Mouse (Mus musculus): ENCODE measurements at regions not wholly inside any gene's neighbourhood (a gene's known extent, or its start where the extent isn't known, plus 50 kb on each side); places are given as distances from the start of the nearest gene placed in this dataset.
A peak's percentile ranks its signal among the peaks of the same experiment; 100 is the strongest.
"Not testable (repeated sequence)": the region's sequence is repeated elsewhere in the genome, so short reads cannot be mapped to it uniquely, and the experiment has no call there.

DNA sequence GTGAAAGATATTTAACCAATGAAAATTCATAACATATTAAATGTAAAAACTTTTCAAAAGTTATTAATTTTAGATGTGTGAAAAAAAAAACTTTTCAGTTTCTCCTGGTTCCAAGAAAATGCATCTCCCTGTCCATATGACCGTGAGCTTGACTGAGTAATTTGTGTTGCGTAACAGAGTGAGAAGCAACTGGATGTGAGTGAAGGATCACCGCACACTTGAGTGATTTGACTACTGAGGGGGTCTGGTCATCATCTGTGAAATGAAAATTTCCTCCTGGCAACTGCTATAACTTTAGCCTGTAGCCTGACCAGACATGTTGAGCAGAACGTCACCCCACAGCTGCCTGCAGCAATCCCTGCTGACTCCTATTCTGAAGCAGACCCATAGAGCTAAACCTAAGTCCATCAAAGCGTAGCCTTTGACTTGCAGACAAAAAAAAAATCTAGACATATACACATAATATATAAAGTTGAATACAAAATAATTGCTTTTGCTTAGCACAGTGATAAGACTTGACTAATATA lies 461.2 kb downstream of the Brinp3 start:
- ATAC-seq (replicated peaks; ENCODE audit: poor library complexity) = no peak

DNA sequence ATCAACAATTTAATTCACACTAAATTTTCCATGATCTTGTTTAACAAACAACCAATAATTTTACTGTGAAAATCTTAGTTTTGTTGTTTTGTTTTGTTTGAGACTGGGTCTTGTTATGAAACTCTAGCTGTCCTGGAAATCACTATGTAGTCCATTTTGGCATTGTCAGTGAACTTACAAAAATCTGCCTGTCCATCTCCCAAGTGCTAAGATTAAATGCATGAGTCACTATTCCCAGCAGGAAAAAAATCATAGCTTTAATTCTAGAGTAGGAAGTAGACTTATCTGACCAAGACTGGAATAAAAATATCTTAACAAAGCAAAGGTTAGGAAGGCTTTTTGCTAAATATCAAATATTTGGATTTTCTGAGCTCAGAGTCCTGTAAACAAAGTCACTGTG lies 461.8 kb downstream of the Brinp3 start:
- no peak for ATAC-seq (replicated peaks; ENCODE audit: poor library complexity)

DNA sequence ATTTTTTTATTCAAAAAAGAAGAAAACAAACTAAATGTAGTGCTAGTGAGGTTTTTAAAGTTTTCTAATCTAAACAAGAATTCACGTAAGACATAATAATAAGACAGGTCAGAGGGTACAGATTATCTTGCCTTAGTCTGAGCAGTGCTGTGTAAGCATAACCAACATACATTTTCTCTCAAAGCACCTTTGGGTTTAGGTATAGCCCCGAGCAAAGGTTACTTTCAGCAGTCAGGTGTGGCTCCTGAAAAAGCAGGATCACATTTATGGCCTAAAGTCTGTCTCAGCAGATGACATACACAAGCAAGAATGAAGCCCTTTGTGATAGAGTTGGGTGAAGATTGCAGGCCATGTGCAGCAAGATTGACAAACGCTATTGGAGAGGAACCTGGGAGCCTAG lies 465.9 kb downstream of the Brinp3 start:
- ATAC-seq (replicated peaks; ENCODE audit: poor library complexity) = no peak

DNA sequence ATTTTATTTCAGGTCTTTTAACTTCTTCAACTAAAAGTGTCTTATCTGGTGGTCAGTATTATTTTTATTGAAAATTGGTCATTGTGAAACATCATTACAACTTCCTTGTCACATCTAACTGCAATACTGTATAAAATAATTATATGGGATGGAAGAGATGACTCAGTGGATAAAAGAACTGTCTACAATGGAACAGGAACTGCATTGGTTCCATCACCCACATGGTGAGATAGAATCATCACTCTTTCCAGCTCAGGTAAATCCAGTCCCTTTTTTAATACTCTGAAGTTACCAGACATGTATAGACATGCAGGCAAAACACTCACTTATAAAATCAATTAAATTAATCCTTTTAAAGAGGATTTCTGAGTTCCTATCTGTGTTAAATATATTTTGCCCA lies 473.0 kb downstream of the Brinp3 start:
- ATAC-seq (replicated peaks; ENCODE audit: poor library complexity) = peak; percentile 31; the same call in 1 of the 2 replicates

DNA sequence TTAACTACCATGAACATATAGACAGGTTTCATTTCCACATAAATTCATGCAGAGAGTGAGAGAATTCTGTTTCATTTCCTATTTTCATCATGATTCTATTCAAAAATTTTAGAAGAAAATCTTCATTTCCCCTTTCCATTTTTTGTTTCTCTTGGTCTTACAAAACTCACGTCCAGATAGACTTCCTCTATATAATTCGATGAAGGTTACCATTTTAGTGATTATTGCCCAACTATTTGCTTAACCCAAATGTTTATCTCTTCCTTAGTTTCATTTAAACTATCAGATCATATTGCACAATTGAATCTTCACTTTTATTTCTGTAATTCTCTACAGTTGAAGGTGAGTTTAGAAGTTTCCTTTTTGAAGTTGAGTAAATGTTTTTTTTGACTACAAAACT lies 473.4 kb downstream of the Brinp3 start:
- peak; percentile 90 for ATAC-seq (replicated peaks; ENCODE audit: poor library complexity)

DNA sequence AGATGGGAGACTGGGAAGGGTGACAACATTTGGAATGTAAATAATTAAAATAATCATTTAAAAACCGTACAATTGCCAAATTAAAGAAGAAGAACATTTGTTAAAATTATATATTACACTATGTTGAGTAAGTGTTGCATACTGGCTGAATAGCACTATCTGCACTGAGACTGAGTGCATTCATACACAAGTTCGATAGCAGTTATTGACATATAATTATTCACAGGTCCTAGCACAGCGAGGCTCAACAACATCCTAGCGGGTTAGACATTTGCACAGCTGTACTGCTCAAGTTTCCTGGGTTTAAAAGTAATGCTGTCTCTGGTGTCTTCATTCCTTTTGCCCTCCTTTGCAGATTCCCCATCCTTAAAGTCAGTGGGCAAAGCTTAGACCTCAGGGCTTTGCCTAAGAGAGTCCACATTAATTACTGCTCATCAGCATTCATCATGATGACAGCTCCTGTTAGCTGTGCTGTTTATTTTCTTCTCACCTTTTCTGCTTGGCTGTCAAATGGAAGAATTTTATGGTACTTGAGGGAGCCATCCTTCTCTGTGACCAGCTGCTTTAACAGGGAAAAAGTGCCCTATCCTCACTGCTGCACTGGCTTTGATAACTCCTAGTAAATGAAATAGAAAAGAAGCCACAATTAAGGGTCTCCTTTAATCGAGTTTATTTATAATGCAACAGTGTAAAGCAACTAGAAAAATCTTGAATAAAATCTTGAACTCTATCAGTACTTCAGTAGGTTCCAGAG lies 489.1 kb downstream of the Brinp3 start:
- no peak for ATAC-seq (replicated peaks; ENCODE audit: poor library complexity)

DNA sequence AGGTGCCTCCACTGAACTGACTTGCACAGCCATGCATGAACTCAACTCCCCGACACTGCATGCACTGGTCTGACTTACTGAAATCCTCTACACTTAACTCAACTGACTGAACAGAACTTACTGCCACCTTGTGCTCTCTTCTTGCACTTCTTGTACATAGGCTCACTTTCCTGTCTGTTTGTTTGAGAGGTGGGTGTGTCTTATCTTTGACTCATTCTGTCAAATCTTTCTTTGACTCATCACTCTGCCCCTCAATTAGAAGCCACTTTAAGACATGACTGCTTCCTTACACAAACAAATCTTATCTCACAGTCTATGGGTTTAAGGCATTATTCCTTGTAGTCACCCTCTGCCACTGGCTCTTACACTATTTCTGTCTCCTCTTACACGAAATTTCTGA lies 505.5 kb downstream of the Brinp3 start:
- ATAC-seq (replicated peaks; ENCODE audit: poor library complexity) = no peak

DNA sequence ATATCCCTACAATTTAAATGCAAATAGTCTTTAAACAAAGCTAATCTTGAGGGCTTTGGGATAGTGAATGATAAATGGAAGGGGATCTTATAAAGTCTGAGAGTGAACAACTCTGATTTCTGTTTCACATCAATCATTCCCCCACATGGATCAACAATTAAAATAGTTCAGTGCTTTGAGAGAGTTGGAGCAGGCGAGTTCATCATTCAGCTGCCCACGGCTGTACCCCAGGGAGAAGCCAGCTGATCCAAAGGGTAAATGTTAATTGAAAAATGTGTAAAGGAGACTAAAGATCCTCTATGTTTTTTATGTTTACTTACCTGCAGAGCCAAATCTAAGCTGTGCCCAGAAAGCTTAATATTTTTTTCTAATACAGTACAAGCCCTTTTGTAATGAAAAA lies 553.2 kb downstream of the Brinp3 start:
- ATAC-seq (replicated peaks; ENCODE audit: poor library complexity) = no peak

DNA sequence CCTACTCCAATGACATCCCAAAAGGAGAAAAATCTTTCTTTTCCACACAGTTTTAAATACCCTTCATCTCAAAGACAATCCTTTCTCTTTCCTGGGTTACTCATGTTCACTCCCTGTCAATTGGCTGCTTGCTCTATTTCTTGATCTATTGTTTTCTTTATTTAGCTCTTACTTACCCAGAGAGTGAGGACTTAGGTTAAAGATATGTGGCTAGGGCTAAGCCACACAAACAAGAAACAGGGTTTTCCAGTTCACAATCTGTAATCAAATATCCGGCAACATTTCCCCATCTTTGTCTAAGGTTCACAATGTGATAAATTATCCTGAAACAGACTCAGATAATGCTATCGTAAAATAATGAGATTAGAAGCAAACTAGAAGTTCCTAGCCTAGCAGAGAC lies 563.9 kb downstream of the Brinp3 start:
- no peak for ATAC-seq (replicated peaks; ENCODE audit: poor library complexity)

DNA sequence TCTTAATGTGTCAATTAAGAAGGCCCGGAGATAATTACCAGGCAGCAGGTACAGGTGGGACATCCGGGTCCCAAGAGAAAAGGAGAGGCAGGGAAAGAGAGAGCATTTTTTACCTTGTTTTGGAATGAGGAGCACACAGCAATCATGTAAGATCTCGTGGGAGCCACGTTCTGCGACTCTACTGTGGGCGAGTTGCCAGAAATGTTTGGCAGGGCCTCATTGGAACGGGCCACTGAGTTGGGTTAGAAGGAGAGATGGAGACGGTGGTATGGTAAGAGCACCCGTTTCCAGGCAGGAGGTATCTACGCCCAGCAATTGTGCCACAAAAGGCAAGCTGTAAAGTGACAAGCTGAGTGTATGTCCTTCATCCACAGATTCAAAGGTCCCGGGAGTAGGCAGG lies 579.6 kb downstream of the Brinp3 start:
- ATAC-seq (replicated peaks; ENCODE audit: poor library complexity) = no peak

DNA sequence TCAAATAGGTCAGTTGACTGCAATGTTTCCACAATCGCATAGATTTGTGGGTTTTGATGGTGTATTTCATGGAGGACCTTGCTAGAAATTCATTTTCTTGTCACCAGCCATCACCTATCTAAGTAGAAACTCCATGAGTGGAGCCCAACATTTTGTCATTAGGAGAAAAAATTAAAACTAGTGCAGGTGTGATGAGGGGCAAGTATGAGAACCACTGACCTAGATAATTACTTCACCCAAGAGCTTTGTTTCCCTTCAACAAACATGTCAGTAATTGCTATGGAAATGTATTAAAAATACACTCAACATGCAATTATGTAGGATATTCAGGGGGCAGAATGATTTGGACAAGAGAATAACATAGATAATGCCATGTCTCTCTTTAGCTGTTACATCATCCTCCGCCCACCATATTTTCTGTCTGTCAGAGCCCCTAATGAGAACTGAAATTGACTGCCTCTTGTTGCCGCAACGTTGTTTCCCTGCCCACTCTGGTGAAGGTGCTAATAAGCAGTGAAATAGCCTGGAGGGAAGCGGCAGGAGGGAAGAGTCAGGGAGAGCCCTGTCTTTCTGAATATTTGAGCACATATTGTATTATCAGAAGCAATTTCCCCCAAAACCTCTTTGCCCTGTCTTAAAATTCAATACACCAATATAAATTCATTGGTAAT lies 589.7 kb downstream of the Brinp3 start:
- ATAC-seq (replicated peaks; ENCODE audit: poor library complexity) = no peak

DNA sequence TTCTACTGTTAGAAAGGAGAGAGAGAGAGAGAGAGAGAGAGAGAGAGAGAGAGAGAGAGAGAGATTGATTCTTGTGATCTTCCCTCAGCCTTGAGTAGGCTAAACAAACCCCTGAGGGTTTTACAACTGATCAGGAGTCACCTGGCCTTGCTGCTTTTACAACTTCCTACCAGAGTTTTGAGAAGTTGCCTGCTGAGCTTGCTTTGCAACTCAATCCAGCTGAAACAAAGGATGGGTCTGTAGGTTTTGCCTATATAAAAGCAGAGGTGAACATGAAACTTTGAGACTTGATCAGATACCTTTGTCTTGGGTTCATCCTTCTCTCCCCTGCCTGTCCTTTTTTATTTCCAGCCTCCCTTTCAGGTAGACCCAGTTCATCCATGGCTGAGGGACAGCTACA lies 631.0 kb downstream of the Brinp3 start:
- ATAC-seq (replicated peaks; ENCODE audit: poor library complexity) = no peak

DNA sequence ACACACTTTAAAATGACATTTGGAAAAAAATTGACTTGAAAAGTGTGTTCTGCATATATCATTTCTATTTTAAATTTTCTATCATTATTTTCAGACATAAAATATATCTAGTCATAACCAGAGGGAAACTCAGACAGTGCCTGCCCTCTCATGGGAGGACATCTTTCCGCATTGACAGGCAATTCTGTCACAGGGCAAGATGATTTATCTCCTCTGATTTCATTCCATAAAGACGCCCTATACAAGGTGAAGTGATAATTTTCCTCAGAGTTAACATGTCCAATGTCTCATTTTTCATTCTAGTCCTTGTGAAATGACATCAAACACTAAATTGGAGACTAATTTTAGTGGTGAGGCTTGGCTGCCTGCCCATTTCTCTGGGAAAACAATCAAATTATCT lies 643.6 kb downstream of the Brinp3 start:
- ATAC-seq (replicated peaks; ENCODE audit: poor library complexity) = no peak

DNA sequence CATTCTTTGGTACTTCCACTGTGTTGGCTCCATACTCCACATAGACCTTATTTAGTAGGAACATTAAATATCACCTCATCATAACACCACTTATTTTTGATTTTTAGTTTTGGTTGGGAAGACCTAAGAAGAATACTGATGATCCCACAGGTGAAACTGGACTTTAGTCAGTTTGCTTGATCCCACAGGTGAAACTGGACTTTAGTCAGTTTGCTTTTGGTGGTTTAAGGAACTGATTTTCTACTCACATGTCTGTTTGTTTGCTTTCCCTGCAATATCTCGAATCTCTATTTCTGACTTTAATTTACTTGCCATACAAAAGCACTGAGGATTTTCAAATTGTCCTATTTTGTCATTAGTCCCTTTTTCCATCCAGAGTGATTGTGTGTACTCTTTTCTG lies 680.8 kb downstream of the Brinp3 start:
- no peak for ATAC-seq (replicated peaks; ENCODE audit: poor library complexity)

DNA sequence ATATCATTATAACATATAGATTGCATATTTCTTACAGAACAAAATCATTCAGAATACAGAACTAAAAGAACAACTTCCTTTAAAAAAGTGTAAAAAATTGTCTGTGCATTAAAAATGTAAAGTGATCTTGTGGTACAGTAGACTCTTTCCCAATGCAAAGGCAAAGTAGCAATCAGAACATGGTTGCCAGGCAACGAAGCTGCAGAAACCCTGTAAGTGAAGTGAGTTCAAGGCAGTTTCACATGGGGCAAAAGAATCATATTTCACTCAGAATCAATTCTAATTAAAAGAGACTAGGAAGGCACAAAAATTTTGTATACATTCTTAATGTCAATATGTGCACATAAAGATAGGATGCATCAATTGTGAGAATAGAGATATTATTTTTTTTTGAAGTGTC lies 692.2 kb downstream of the Brinp3 start:
- ATAC-seq (replicated peaks; ENCODE audit: poor library complexity) = no peak

DNA sequence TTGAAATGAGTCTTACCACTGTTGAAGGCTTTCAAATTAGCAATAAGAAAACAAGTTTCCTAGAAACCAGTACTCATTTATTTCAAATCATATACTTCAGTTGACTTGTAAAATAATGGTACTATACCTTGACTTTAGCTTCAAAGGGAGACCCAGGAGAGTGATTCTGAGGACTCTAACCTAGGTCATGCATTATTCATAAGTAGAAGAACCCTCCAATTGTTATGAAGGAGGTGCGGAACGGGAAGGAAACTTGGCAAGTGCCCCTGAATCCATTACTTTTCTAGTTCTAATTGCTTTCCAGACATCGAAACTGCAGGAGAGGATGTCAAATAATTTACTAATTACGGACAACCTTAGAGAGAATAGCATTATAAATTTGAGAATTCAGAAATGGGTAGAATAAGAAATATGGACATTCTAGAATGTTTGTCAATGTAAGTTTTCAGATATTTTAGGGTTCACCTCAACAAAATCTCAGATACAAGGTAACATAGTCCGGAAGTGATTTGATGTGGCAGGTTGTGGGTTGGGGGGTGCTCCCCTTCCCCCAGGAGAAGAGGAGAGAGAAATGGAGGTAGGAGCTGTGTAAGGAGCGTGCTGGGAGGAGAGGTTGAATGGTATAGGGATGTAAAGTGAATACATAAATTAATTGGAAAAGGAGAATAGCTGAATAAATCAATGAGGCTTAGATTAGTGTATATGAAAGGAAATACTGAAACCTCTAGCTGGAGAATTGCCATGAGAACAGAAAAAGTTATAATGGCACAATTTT lies 692.9 kb downstream of the Brinp3 start:
- ATAC-seq (replicated peaks; ENCODE audit: poor library complexity) = no peak

DNA sequence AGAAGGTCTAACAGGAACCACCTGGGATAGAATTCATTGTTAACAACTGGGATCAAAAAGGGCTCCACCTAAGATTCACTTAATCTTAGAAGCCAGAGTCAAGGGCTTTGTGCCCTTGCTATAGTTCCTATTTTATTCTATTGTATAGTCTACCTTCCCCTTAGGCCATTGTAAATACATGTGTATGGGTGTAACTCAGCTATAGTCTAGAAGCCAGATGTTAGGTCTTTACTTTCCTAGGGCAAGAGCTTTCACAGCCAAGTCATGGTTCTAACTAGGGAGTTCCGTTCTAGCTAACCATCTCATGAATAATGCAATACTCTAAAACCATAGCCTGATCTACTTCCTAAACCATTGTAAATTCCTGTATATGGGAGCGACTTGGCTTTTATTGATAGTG lies 705.4 kb downstream of the Brinp3 start:
- ATAC-seq (replicated peaks; ENCODE audit: poor library complexity) = not testable (repeated sequence)

DNA sequence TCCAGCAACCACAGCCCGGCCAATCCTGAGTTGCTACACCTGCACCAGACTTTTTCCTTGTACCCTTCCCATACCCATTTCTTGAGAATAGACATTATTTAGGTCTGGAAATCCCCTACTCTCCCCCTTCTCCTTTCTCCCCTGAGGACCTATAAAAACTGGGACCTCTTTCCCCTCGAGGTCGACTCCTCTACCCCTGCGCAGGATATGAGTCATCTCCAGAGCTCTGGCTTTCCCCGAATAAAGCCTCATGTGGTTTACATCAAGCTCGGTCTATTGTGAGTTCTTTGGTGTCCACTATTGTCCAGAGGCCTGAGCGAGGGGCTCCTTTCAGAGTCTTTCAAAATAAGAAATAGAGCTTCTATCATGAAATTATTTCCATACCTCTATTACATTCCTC lies 720.3 kb downstream of the Brinp3 start:
- ATAC-seq (replicated peaks; ENCODE audit: poor library complexity) = not testable (repeated sequence)

DNA sequence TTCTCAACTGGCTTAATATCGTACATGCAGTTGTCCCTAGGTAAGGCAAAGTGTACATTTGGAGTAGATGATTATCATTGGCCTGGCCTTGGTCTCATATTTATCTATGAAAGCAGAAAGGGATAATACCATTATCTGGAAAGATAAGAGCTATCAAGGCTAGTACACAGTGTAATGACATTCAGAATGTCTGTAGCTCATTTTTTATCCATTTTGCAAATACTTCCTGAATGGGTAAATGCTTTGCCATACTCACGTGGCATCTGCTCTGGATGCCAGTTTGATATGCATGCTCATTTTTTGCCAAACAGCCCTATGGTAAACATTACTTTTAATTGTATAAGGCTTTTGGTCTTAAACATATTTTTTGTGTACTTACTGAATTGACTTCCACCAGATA lies 723.4 kb downstream of the Brinp3 start:
- ATAC-seq (replicated peaks; ENCODE audit: poor library complexity) = no peak

DNA sequence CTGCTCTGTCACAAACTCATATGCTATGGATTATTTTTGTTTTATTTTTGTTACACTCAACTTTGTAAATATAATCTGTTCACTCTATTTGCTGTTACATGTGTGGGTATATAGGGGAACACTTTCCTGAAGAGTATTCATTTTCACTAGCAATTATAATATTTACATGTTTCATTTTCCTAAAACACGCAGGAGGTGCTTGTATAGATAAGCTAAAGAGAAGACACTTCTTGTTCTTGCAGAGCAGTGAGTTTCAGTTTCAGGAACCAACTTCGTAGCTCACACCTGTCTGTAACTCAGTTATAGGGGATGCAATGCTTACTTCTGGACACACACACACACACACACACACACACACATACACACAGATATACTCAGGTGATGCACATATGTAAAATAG lies 724.9 kb downstream of the Brinp3 start:
- no peak for ATAC-seq (replicated peaks; ENCODE audit: poor library complexity)

DNA sequence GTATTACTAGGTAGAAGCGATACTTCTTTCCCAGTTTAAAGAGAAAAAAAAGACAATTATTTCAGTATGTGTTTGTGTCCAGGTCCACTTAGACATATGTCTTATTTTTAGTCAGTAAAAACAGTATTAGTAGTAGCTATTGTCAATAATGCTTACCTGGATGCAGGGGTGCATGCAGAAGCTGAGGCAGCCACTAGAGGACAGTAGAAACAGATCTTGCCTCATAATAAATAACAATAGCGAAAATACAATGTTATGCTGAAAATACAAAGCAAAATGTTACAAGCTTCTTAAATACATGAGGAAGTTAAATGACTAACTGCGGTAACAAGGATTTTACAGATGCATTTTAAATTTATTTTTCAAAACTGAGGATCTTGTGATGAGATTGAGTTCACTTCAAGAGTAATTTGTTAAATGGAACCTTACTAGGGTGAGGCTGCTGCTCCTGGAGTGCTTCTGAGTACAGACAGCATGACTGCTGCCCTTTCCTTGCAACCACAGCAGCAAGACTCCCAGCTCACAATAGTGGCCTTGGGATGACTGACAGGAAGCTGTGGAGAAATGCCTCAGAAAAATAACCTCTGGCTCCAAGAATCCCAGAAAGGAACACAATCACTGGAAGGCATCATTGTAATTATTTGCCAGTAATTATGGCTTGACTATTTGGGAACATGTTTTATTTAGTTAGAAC lies 728.8 kb downstream of the Brinp3 start:
- ATAC-seq (replicated peaks; ENCODE audit: poor library complexity) = no peak

Data from megakaryocyte progenitor cell, adult 5-6 weeks (primary cell).